In the genomic region with DNA sequence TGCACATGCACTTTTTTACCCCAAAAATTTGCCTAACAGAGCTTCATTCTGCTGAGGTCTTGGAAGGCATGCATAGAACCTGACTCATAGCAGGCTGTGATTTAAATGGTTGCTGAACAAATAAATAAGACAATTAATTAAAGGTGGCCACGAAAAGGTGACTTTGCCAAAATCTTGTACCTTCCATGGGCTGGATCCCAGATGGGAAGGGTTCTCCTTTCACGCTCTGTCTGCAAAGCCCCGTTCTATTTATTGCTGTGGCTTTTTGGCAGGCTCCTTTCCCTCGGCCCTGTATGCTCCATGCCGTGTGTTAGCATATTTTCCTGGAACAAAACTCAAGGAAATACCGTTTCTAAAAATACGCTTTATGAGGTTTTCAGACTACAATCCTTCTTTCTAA, we compare ENCODE assay signal across 18 mouse cellular contexts.
DNase-seq lines count a peak whose midpoint lies in the region; ATAC-seq and TF ChIP-seq lines count a peak whose summit lies in the region.
"Had no signal": no experiment of that assay in that cellular context is flagged by ENCODE, and none has a peak within 500 bp of the region (broad histone marks: within the 10 kb centered on the region; RNA-seq: fewer than 3 reads in every experiment).

No protein-coding gene starts in this region.

- WGBS in forebrain, embryonic 14.5 days, result 44% methylated on average over 7 of the region's 7 CpGs
- WGBS in forebrain, embryonic 10.5 days, result 91% methylated on average over 7 of the region's 7 CpGs
- 32% methylated on average over 7 of the region's 7 CpGs for WGBS in forebrain, postnatal 0 days

- no peak overlapping the region for H3K4me2 ChIP-seq in forebrain, embryonic 14.5 days (ENCODE audit: low read length)
- H3K4me2 ChIP-seq in forebrain, postnatal 0 days (ENCODE audit: low read depth), result no peak overlapping the region
- H3K4me2 ChIP-seq: midbrain, embryonic 15.5 days; stomach, embryonic 15.5 days had no signal

- peak; percentile 67 for DNase-seq in forebrain, embryonic 14.5 days (ENCODE audit: low spot score)
- no peak for DNase-seq in forebrain, embryonic 10.5 days (ENCODE audit: extremely low spot score, low spot score)
- DNase-seq in left cerebral cortex, adult 2 months (ENCODE audit: extremely low spot score in 1 of 2, low spot score in 2 of 2), result no peak
- DNase-seq in left cerebral cortex, adult 9 months (ENCODE audit: low spot score in 2 of 2), result no peak
- DNase-seq in cerebellum, adult 8-10 months, result peak; percentile 26
- peak; percentile 27 for DNase-seq in forebrain, postnatal 0 days
- DNase-seq in urinary bladder, adult 2 months (ENCODE audit: low spot score), result no peak
- DNase-seq in c-Kit-positive CD71-positive TER-119-positive erythroid progenitor cells, embryonic 14.5 days (ENCODE audit: low spot score), result no peak
- DNase-seq: B cell, adult 2 months; kidney, adult 18-20 months; liver; lung, postnatal 10 days; right cerebral cortex, postnatal 14 days; thymus, postnatal 36 days had no signal

- H3K27me3 ChIP-seq in forebrain, embryonic 14.5 days (replicated peaks; ENCODE audit: control insufficient read depth, insufficient read depth, low read length), result no peaks in the 10 kb centered on the region
- no peaks in the 10 kb centered on the region for H3K27me3 ChIP-seq in forebrain, embryonic 10.5 days (ENCODE audit: poor library complexity, severe bottlenecking)
- H3K27me3 ChIP-seq in forebrain, postnatal 0 days (ENCODE audit: insufficient read depth, low read length), result no peaks in the 10 kb centered on the region
- H3K27me3 ChIP-seq: midbrain, embryonic 15.5 days; stomach, embryonic 15.5 days had no signal

- no peak for TF ChIP-seq CTCF in left cerebral cortex, adult 2 months (IDR thresholded peaks at IDR 0.05)
- TF ChIP-seq CTCF in forebrain, postnatal 0 days (IDR thresholded peaks at IDR 0.05; ENCODE audit: low read depth), result no peak

- no peak overlapping the region for H3K9ac ChIP-seq in forebrain, embryonic 14.5 days (ENCODE audit: low read length)
- no peak overlapping the region for H3K9ac ChIP-seq in forebrain, postnatal 0 days
- H3K9ac ChIP-seq: midbrain, embryonic 15.5 days; stomach, embryonic 15.5 days had no signal

- peak; percentile 81; the same call in 1 of the 2 replicates for ATAC-seq in forebrain, embryonic 14.5 days
- peak; percentile 36 for ATAC-seq in forebrain, postnatal 0 days
- ATAC-seq: midbrain, embryonic 15.5 days had no signal

- H3K36me3 ChIP-seq in forebrain, embryonic 14.5 days (ENCODE audit: control insufficient read depth, insufficient read depth, low read length), result no peaks in the 10 kb centered on the region
- no peaks in the 10 kb centered on the region for H3K36me3 ChIP-seq in forebrain, embryonic 10.5 days (replicated peaks)
- no peaks in the 10 kb centered on the region for H3K36me3 ChIP-seq in forebrain, postnatal 0 days (ENCODE audit: insufficient read depth)
- H3K36me3 ChIP-seq: G1E; midbrain, embryonic 15.5 days; stomach, embryonic 15.5 days had no signal

- no peaks in the 10 kb centered on the region for H3K9me3 ChIP-seq in forebrain, embryonic 14.5 days (replicated peaks; ENCODE audit: control insufficient read depth, low read length)
- H3K9me3 ChIP-seq in forebrain, embryonic 10.5 days, result no peaks in the 10 kb centered on the region
- H3K9me3 ChIP-seq in forebrain, postnatal 0 days (ENCODE audit: low read length), result no peaks in the 10 kb centered on the region
- H3K9me3 ChIP-seq: midbrain, embryonic 15.5 days; stomach, embryonic 15.5 days had no signal

- peaks cover 10% of the 10 kb centered on the region; the same call in 1 of the 2 replicates for H3K4me1 ChIP-seq in forebrain, embryonic 14.5 days (ENCODE audit: control insufficient read depth, insufficient read depth, low read length)
- H3K4me1 ChIP-seq in forebrain, embryonic 10.5 days, result peaks cover 3% of the 10 kb centered on the region
- 0 out of 2 replicates have a peak, but pooled peaks cover 4% of the 10 kb centered on the region for H3K4me1 ChIP-seq in forebrain, postnatal 0 days (ENCODE audit: insufficient read depth)
- H3K4me1 ChIP-seq: midbrain, embryonic 15.5 days had no signal

- no peak overlapping the region for H3K4me3 ChIP-seq in forebrain, embryonic 14.5 days (ENCODE audit: low read depth, low read length)
- H3K4me3 ChIP-seq in forebrain, embryonic 10.5 days, result no peak overlapping the region
- no peak overlapping the region for H3K4me3 ChIP-seq in left cerebral cortex, adult 2 months
- H3K4me3 ChIP-seq in forebrain, postnatal 0 days (ENCODE audit: low read depth, low read length), result no peak overlapping the region
- H3K4me3 ChIP-seq: erythroblast, embryonic 14.5 days; midbrain, embryonic 15.5 days; stomach, embryonic 15.5 days had no signal

- intact Hi-C loops in left cerebral cortex, adult 2 months (cut with DNase I), result no loop called here

- H3K27ac ChIP-seq in forebrain, embryonic 14.5 days (ENCODE audit: low read depth, low read length), result no peak overlapping the region
- H3K27ac ChIP-seq in forebrain, embryonic 10.5 days, result no peak overlapping the region
- H3K27ac ChIP-seq in left cerebral cortex, adult 2 months, result peak overlapping the region; percentile 40; the same call in 1 of the 2 replicates
- H3K27ac ChIP-seq in forebrain, postnatal 0 days (ENCODE audit: low read depth, low read length), result no peak overlapping the region
- H3K27ac ChIP-seq: midbrain, embryonic 15.5 days; stomach, embryonic 15.5 days had no signal

Comparison
In these comparisons a context has a peak if more than half of its experiments do, and no peak if none do; other contexts are left out.
1. DNase-seq: peak in forebrain, embryonic 14.5 days (single experiment), cerebellum, adult 8-10 months (single experiment) and forebrain, postnatal 0 days (single experiment); none in forebrain, embryonic 10.5 days (single experiment), left cerebral cortex, adult 2 months (0 of 2), left cerebral cortex, adult 9 months (0 of 2), urinary bladder, adult 2 months (single experiment) and c-Kit-positive CD71-positive TER-119-positive erythroid progenitor cells, embryonic 14.5 days (single experiment).